ENCODE assay signal across 18 mouse cellular contexts in genomic region chr15:81297543-81297942, GRCm38 (mm10).
DNase-seq lines count a peak whose midpoint lies in the region; ATAC-seq and TF ChIP-seq lines count a peak whose summit lies in the region.
"Had no signal": no experiment of that assay in that cellular context is flagged by ENCODE, and none has a peak within 500 bp of the region (broad histone marks: within the 10 kb centered on the region; RNA-seq: fewer than 3 reads in every experiment).

No protein-coding gene starts in this region.

- no peak overlapping the region for H3K9ac ChIP-seq in embryonic facial prominence, embryonic 14.5 days (ENCODE audit: low read depth, low read length)
- H3K9ac ChIP-seq in limb, embryonic 14.5 days (ENCODE audit: low read depth, low read length, severe bottlenecking): no peak overlapping the region
- H3K9ac ChIP-seq in lung, embryonic 14.5 days: no peak overlapping the region

- no peak for TF ChIP-seq CTCF in lung, embryonic 14.5 days (IDR thresholded peaks at IDR 0.05; ENCODE audit: low read depth)
- no peak for TF ChIP-seq CTCF in lung, adult 2 months (IDR thresholded peaks at IDR 0.05; ENCODE audit: insufficient read depth, low read length)

- no peak overlapping the region for H3K4me3 ChIP-seq in embryonic facial prominence, embryonic 14.5 days (ENCODE audit: low read depth, low read length)
- no peak overlapping the region for H3K4me3 ChIP-seq in embryonic facial prominence, embryonic 10.5 days
- H3K4me3 ChIP-seq in limb, embryonic 14.5 days (replicated peaks; ENCODE audit: low read length): no peak overlapping the region
- no peak overlapping the region for H3K4me3 ChIP-seq in limb, embryonic 10.5 days
- H3K4me3 ChIP-seq in lung, embryonic 14.5 days (ENCODE audit: low read depth, low read length): no peak overlapping the region
- no peak overlapping the region for H3K4me3 ChIP-seq in lung, adult 2 months (replicated peaks; ENCODE audit: extremely low read depth, low read depth, low read length)

- ATAC-seq in embryonic facial prominence, embryonic 14.5 days (ENCODE audit: low read depth): peak; percentile 59; the same call in 1 of the 2 replicates
- no peak for ATAC-seq in limb, embryonic 14.5 days (ENCODE audit: low FRiP score, low read depth)
- no peak for ATAC-seq in lung, embryonic 14.5 days (ENCODE audit: insufficient read depth)
- ATAC-seq: activated CD4-positive, CD25-positive, alpha-beta regulatory T cell, adult 4 months; CD4-positive, CD25-positive, alpha-beta regulatory T cell, adult 4 months; Patski had no signal

- no peaks in the 10 kb centered on the region for H3K9me3 ChIP-seq in embryonic facial prominence, embryonic 14.5 days (ENCODE audit: control insufficient read depth, low read length)
- no peaks in the 10 kb centered on the region for H3K9me3 ChIP-seq in embryonic facial prominence, embryonic 10.5 days
- H3K9me3 ChIP-seq in limb, embryonic 14.5 days (ENCODE audit: control insufficient read depth, low read length): no peaks in the 10 kb centered on the region
- H3K9me3 ChIP-seq in limb, embryonic 10.5 days (replicated peaks): no peaks in the 10 kb centered on the region
- no peaks in the 10 kb centered on the region for H3K9me3 ChIP-seq in lung, embryonic 14.5 days (ENCODE audit: low read depth, low read length)
- H3K9me3 ChIP-seq: G1E had no signal

- no peak overlapping the region for H3K4me2 ChIP-seq in embryonic facial prominence, embryonic 14.5 days (ENCODE audit: low read depth, low read length)
- H3K4me2 ChIP-seq in limb, embryonic 14.5 days (replicated peaks; ENCODE audit: low read depth, low read length, severe bottlenecking): no peak overlapping the region
- no peak overlapping the region for H3K4me2 ChIP-seq in lung, embryonic 14.5 days

- no peaks in the 10 kb centered on the region for H3K36me3 ChIP-seq in embryonic facial prominence, embryonic 14.5 days (ENCODE audit: control insufficient read depth, insufficient read depth, low read length)
- H3K36me3 ChIP-seq in embryonic facial prominence, embryonic 10.5 days (replicated peaks): no peaks in the 10 kb centered on the region
- H3K36me3 ChIP-seq in limb, embryonic 14.5 days (ENCODE audit: control insufficient read depth, insufficient read depth, low read length): no peaks in the 10 kb centered on the region
- H3K36me3 ChIP-seq in limb, embryonic 10.5 days: no peaks in the 10 kb centered on the region
- H3K36me3 ChIP-seq in lung, embryonic 14.5 days (ENCODE audit: insufficient read depth): no peaks in the 10 kb centered on the region
- H3K36me3 ChIP-seq: G1E had no signal

- no peak for TF ChIP-seq POLR2A in limb, embryonic 14.5 days (IDR thresholded peaks at IDR 0.05; ENCODE audit: borderline replicate concordance, extremely low read depth, insufficient read depth, insufficient read length)
- TF ChIP-seq POLR2A in lung, adult 2 months (IDR thresholded peaks at IDR 0.05; ENCODE audit: borderline replicate concordance, extremely low read depth, low read depth, low read length): no peak

- peak; percentile 78 for DNase-seq in embryonic facial prominence, embryonic 14.5 days (ENCODE audit: low spot score)
- DNase-seq in embryonic facial prominence, embryonic 10.5 days (ENCODE audit: low spot score): no peak
- peak; percentile 50 for DNase-seq in limb, embryonic 14.5 days (ENCODE audit: low spot score)
- no peak for DNase-seq in limb, embryonic 10.5 days (ENCODE audit: low spot score)
- peak; percentile 25 for DNase-seq in lung, embryonic 14.5 days
- DNase-seq in lung, adult 2 months: no peak
- DNase-seq in 416B (ENCODE audit: low read depth): peak; percentile 31
- DNase-seq in cerebellum, postnatal 10 days: no peak
- DNase-seq: adrenal gland, adult 8-10 months; adrenal gland, postnatal 25 days; B cell, adult 2 months; cerebellum, adult 11 months; cerebellum, adult 11-12 months; cerebellum, adult 18-20 months had no signal

- H3K4me1 ChIP-seq in embryonic facial prominence, embryonic 14.5 days (ENCODE audit: control insufficient read depth, insufficient read depth, low read length): no peaks in the 10 kb centered on the region
- no peaks in the 10 kb centered on the region for H3K4me1 ChIP-seq in embryonic facial prominence, embryonic 10.5 days
- H3K4me1 ChIP-seq in limb, embryonic 14.5 days (ENCODE audit: control insufficient read depth, insufficient read depth, low read length): no peaks in the 10 kb centered on the region
- H3K4me1 ChIP-seq in limb, embryonic 10.5 days: peaks cover 11% of the 10 kb centered on the region
- H3K4me1 ChIP-seq in lung, embryonic 14.5 days (ENCODE audit: insufficient read depth): no peaks in the 10 kb centered on the region
- H3K4me1 ChIP-seq in lung, adult 2 months (ENCODE audit: control insufficient read depth, insufficient read depth, low read length): peaks cover 2% of the 10 kb centered on the region

- 59% methylated on average over 3 of the region's 3 CpGs for WGBS in embryonic facial prominence, embryonic 14.5 days
- 86% methylated on average over 3 of the region's 3 CpGs for WGBS in embryonic facial prominence, embryonic 10.5 days
- WGBS in limb, embryonic 14.5 days: 74% methylated on average over 3 of the region's 3 CpGs
- 91% methylated on average over 3 of the region's 3 CpGs for WGBS in limb, embryonic 10.5 days
- 76% methylated on average over 3 of the region's 3 CpGs for WGBS in lung, embryonic 14.5 days
- 79% methylated on average over 3 of the region's 3 CpGs for WGBS in lung, adult 2 months

- no peak overlapping the region for H3K27ac ChIP-seq in embryonic facial prominence, embryonic 14.5 days (replicated peaks; ENCODE audit: low read depth, low read length)
- H3K27ac ChIP-seq in embryonic facial prominence, embryonic 10.5 days (replicated peaks): no peak overlapping the region
- no peak overlapping the region for H3K27ac ChIP-seq in limb, embryonic 14.5 days (replicated peaks; ENCODE audit: low read depth, low read length)
- H3K27ac ChIP-seq in limb, embryonic 10.5 days: no peak overlapping the region
- H3K27ac ChIP-seq in lung, embryonic 14.5 days (ENCODE audit: low read depth): no peak overlapping the region

- H3K27me3 ChIP-seq in embryonic facial prominence, embryonic 14.5 days (replicated peaks; ENCODE audit: control insufficient read depth, insufficient read depth, low read length): no peaks in the 10 kb centered on the region
- H3K27me3 ChIP-seq in embryonic facial prominence, embryonic 10.5 days (replicated peaks; ENCODE audit: low read depth, poor library complexity, severe bottlenecking): no peaks in the 10 kb centered on the region
- H3K27me3 ChIP-seq in limb, embryonic 14.5 days (ENCODE audit: control insufficient read depth, insufficient read depth, low read length): no peaks in the 10 kb centered on the region
- H3K27me3 ChIP-seq in limb, embryonic 10.5 days (ENCODE audit: low read depth, poor library complexity, severe bottlenecking): no peaks in the 10 kb centered on the region
- H3K27me3 ChIP-seq in lung, embryonic 14.5 days (ENCODE audit: insufficient read depth, low read length): no peaks in the 10 kb centered on the region
- H3K27me3 ChIP-seq: Patski had no signal

Comparison
In these comparisons a context has a peak if more than half of its experiments do, and no peak if none do; other contexts are left out.
1. DNase-seq: peak in embryonic facial prominence, embryonic 14.5 days (single experiment), limb, embryonic 14.5 days (single experiment), lung, embryonic 14.5 days (single experiment) and 416B (single experiment); none in embryonic facial prominence, embryonic 10.5 days (single experiment), limb, embryonic 10.5 days (single experiment), lung, adult 2 months (single experiment) and cerebellum, postnatal 10 days (0 of 2).